Mouse (Mus musculus): Measurements from ENCODE around the gene Mchr1.

GRCm38 (mm10) chr15:81198447-81198846 is 36.9 kb upstream of the Mchr1 start:
- TF ChIP-seq CTCF (IDR thresholded peaks at IDR 0.05) (peak; percentile 46), EP300 (IDR thresholded peaks at IDR 0.05) (no peak)

All from lung, postnatal 0 days (tissue).